Mouse (Mus musculus) thymus, postnatal 0 days (tissue): ENCODE measurements around the gene Mmp10. TPM values are rescaled to one million over a fixed set of nuclear protein-coding genes. Genes with fewer than 3 reads are reported as not detected.

ENCODE experiments used
- polyA plus RNA-seq: library from polyadenylated mRNA; unstranded; fragments of >200 nt; fragmentation: Nextera tagmentation; extraction: Ambion mirVana; gene quantifications from 2 replicates; pipeline ENCODE4 v1.2.1, GENCODE M21; 2015

Gene Mmp10
- polyA plus RNA-seq, 1 experiment from 2014 or later = 0.13 TPM

Other genes with a start within 250 kb of the Mmp10 start
- gene Mmp13, start 229.8 kb upstream of the Mmp10 start, polyA plus RNA-seq = 0.42 and 0.72 TPM in 2 replicates
- gene Mmp12, start 158.0 kb upstream of the Mmp10 start, polyA plus RNA-seq = 1.0 TPM in 2 replicates
- not detected in 2 replicates for gene Mmp1b, start 114.3 kb upstream of the Mmp10 start, polyA plus RNA-seq
- gene Mmp3, start 56.5 kb upstream of the Mmp10 start, polyA plus RNA-seq = 0.18 and 0.26 TPM in 2 replicates
- 0.31 and 0.55 TPM in 2 replicates for gene Mmp8, start 56.1 kb downstream of the Mmp10 start, polyA plus RNA-seq
- gene Mmp27, start 69.0 kb downstream of the Mmp10 start, polyA plus RNA-seq = 0.21 and 0.34 TPM in 2 replicates
- gene Mmp20, start 125.9 kb downstream of the Mmp10 start, polyA plus RNA-seq = 0.08 TPM in 2 replicates
- 0.38 and 0.90 TPM in 2 replicates for gene Mmp7, start 189.7 kb downstream of the Mmp10 start, polyA plus RNA-seq